Mouse (Mus musculus): ENCODE measurements at regions not wholly inside any gene's neighbourhood (a gene's known extent, or its start where the extent isn't known, plus 50 kb on each side); places are given as distances from the start of the nearest gene placed in this dataset.

GRCm38 (mm10) chr13:107882337-107882736 is 161.9 kb upstream of the Smim15 start:
- TF ChIP-seq GATA1 (IDR thresholded peaks at IDR 0.05; ENCODE audit: low read length) (no peak), TAL1 (IDR thresholded peaks at IDR 0.05; ENCODE audit: low read length) (no peak)
